Mouse (Mus musculus): ENCODE measurements at regions not wholly inside any gene's neighbourhood (a gene's known extent, or its start where the extent isn't known, plus 50 kb on each side); places are given as distances from the start of the nearest gene placed in this dataset.
"Not testable (repeated sequence)": the region's sequence is repeated elsewhere in the genome, so short reads cannot be mapped to it uniquely, and the experiment has no call there.

DNA sequence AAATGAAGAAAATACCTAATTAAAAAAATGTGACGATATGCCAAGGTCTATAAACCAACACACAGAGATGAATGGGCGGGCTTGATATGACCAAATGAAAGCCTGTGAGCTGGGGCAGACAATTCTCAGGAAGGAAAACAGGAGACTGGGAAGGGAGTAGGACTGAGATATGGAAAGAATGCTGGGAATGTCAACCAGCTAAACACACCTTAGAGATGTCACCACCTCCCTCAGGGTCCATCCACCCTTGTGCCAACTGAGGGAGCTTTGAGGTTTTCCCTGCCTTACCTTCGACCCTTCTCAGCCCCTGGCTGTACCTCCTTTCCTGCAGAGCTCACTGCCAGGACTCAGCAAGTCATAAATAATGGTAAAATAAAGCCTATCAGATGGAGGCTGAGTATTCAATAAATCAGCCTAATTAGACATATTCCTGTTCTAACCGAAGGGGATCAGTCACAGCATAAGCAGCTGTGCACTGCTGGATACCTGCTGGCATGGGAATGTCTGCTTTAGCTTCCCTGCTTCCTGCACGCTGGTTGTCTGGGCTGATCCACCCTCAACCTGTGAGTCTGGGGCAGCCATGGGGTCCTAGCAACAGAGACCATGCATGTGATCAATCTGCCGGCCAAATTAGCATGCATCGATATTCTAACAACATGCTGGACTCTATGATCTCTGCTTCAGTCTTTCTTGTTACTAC is 137.4 kb downstream of the Nuak1 start:
- Histone ChIP-seq H3K36me3 (ENCODE audit: control insufficient read depth, insufficient read depth, low read length) (no peaks in the 10 kb centered on the region), H3K9ac (ENCODE audit: low read depth, low read length) (no peak overlapping the region), H3K4me3 (ENCODE audit: insufficient read depth, low read depth, low read length) (no peak overlapping the region), H3K4me1 (ENCODE audit: control insufficient read depth, insufficient read depth, low read length) (no peaks in the 10 kb centered on the region), H3K27ac (replicated peaks; ENCODE audit: insufficient read depth, low read depth, low read length) (no peak overlapping the region), H3K27me3 (ENCODE audit: control insufficient read depth, insufficient read depth, low read length) (no peaks in the 10 kb centered on the region), H3K79me2 (ENCODE audit: control insufficient read depth, insufficient read depth, low read length) (no peaks in the 10 kb centered on the region)
- DNase-seq (ENCODE audit: extremely low read depth, low read depth, low spot score): no peak
- 76% methylated on average over 7 of the region's 7 CpGs for WGBS
- no peak for TF ChIP-seq CTCF (IDR thresholded peaks at IDR 0.05; ENCODE audit: low read depth, low read length)
- TF ChIP-seq POLR2A (IDR thresholded peaks at IDR 0.05; ENCODE audit: extremely low read depth, insufficient read depth, low read length): no peak

DNA sequence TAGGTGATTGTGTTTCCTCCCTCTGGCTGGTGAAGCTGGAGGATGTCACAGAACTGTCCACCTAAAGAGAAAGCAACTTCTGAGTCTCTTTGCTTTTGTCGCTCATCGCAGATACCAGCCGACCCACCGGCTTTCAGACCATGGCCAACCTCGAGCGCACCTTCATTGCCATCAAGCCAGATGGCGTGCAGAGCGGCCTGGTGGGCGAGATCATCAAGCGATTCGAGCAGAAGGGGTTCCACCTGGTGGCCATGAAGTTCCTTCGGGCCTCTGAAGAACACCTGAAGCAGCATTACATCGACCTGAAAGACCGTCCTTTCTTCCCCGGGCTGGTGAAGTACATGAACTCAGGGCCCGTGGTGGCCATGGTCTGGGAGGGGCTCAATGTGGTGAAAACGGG is 131.7 kb downstream of the Nuak1 start:
- WGBS: 87% methylated on average over 17 of the region's 17 CpGs
- H3K36me3 ChIP-seq (ENCODE audit: control insufficient read depth, insufficient read depth, low read length); H3K4me1 ChIP-seq (ENCODE audit: control insufficient read depth, insufficient read depth, low read length): not testable (repeated sequence)

DNA sequence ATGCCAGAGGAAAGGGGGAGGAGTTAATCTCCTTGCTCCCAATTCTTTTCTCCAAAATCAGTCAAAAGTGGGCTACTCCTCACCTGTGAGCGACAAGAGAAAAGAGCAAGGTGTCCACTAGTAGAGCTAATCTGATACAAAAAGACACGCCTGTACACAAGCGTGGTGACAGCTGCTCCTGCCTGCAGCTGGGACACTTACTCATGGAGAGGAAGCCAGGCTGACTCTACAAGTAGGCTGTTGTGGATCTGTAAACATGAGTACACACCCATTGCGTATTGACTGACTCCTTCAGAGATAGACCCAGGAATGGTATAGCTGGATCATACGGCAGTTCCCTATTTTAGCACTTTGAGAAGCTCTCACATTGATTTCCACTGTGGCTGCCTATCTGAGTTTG is 129.7 kb downstream of the Nuak1 start:
- WGBS: 95% methylated on average over 5 of the region's 5 CpGs
- no peak for TF ChIP-seq POLR2A (IDR thresholded peaks at IDR 0.05; ENCODE audit: extremely low read depth, insufficient read depth, low read length)
- no peak for TF ChIP-seq CTCF (IDR thresholded peaks at IDR 0.05; ENCODE audit: low read depth, low read length)

More for the DNA sequence above, 131.7 kb downstream of the Nuak1 start:
- DNase-seq (ENCODE audit: extremely low read depth, low read depth, low spot score); H3K9ac ChIP-seq (ENCODE audit: low read depth, low read length); H3K27me3 ChIP-seq (ENCODE audit: control insufficient read depth, insufficient read depth, low read length); H3K27ac ChIP-seq (replicated peaks; ENCODE audit: insufficient read depth, low read depth, low read length); H3K4me3 ChIP-seq (ENCODE audit: insufficient read depth, low read depth, low read length); H3K79me2 ChIP-seq (ENCODE audit: control insufficient read depth, insufficient read depth, low read length): not testable (repeated sequence)

GRCm38 (mm10) chr10:84312656-84313055 is 127.7 kb downstream of the Nuak1 start:
- H3K9ac ChIP-seq (ENCODE audit: low read depth, low read length): no peak overlapping the region
- H3K27ac ChIP-seq (replicated peaks; ENCODE audit: insufficient read depth, low read depth, low read length): no peak overlapping the region
- WGBS: 84% methylated on average over 7 of the region's 7 CpGs
- H3K4me1 ChIP-seq (ENCODE audit: control insufficient read depth, insufficient read depth, low read length): no peaks in the 10 kb centered on the region
- H3K79me2 ChIP-seq (ENCODE audit: control insufficient read depth, insufficient read depth, low read length): no peaks in the 10 kb centered on the region
- no peaks in the 10 kb centered on the region for H3K27me3 ChIP-seq (ENCODE audit: control insufficient read depth, insufficient read depth, low read length)
- H3K4me3 ChIP-seq (ENCODE audit: insufficient read depth, low read depth, low read length): no peak overlapping the region
- H3K36me3 ChIP-seq (ENCODE audit: control insufficient read depth, insufficient read depth, low read length): no peaks in the 10 kb centered on the region
- TF ChIP-seq POLR2A (IDR thresholded peaks at IDR 0.05; ENCODE audit: extremely low read depth, insufficient read depth, low read length): no peak
- no peak for TF ChIP-seq CTCF (IDR thresholded peaks at IDR 0.05; ENCODE audit: low read depth, low read length)
- DNase-seq (ENCODE audit: extremely low read depth, low read depth, low spot score): no peak

More for the DNA sequence above, 129.7 kb downstream of the Nuak1 start:
- no peaks in the 10 kb centered on the region for H3K4me1 ChIP-seq (ENCODE audit: control insufficient read depth, insufficient read depth, low read length)
- no peaks in the 10 kb centered on the region for H3K36me3 ChIP-seq (ENCODE audit: control insufficient read depth, insufficient read depth, low read length)
- DNase-seq (ENCODE audit: extremely low read depth, low read depth, low spot score): no peak
- no peak overlapping the region for H3K4me3 ChIP-seq (ENCODE audit: insufficient read depth, low read depth, low read length)
- H3K27me3 ChIP-seq (ENCODE audit: control insufficient read depth, insufficient read depth, low read length): no peaks in the 10 kb centered on the region
- no peak overlapping the region for H3K27ac ChIP-seq (replicated peaks; ENCODE audit: insufficient read depth, low read depth, low read length)
- no peak overlapping the region for H3K9ac ChIP-seq (ENCODE audit: low read depth, low read length)
- no peaks in the 10 kb centered on the region for H3K79me2 ChIP-seq (ENCODE audit: control insufficient read depth, insufficient read depth, low read length)

- no peak for TF ChIP-seq CTCF (IDR thresholded peaks at IDR 0.05; ENCODE audit: low read depth, low read length)
- TF ChIP-seq POLR2A (IDR thresholded peaks at IDR 0.05; ENCODE audit: extremely low read depth, insufficient read depth, low read length): no peak
- Histone ChIP-seq H3K27me3 (ENCODE audit: control insufficient read depth, insufficient read depth, low read length) (no peaks in the 10 kb centered on the region), H3K9ac (ENCODE audit: low read depth, low read length) (no peak overlapping the region), H3K36me3 (ENCODE audit: control insufficient read depth, insufficient read depth, low read length) (no peaks in the 10 kb centered on the region), H3K4me3 (ENCODE audit: insufficient read depth, low read depth, low read length) (no peak overlapping the region), H3K27ac (replicated peaks; ENCODE audit: insufficient read depth, low read depth, low read length) (no peak overlapping the region), H3K4me1 (ENCODE audit: control insufficient read depth, insufficient read depth, low read length) (no peaks in the 10 kb centered on the region), H3K79me2 (ENCODE audit: control insufficient read depth, insufficient read depth, low read length) (no peaks in the 10 kb centered on the region)
- 93% methylated on average over 1 of the region's 1 CpGs for WGBS
- no peak for DNase-seq (ENCODE audit: extremely low read depth, low read depth, low spot score)
Observed at GRCm38 (mm10) chr10:84316857-84317256, 123.5 kb downstream of the Nuak1 start.

- TF ChIP-seq CTCF (IDR thresholded peaks at IDR 0.05; ENCODE audit: low read depth, low read length) (no peak), POLR2A (IDR thresholded peaks at IDR 0.05; ENCODE audit: extremely low read depth, insufficient read depth, low read length) (no peak)
- Histone ChIP-seq H3K27me3 (ENCODE audit: control insufficient read depth, insufficient read depth, low read length) (no peaks in the 10 kb centered on the region), H3K36me3 (ENCODE audit: control insufficient read depth, insufficient read depth, low read length) (no peaks in the 10 kb centered on the region), H3K4me3 (ENCODE audit: insufficient read depth, low read depth, low read length) (no peak overlapping the region), H3K9ac (ENCODE audit: low read depth, low read length) (no peak overlapping the region), H3K27ac (replicated peaks; ENCODE audit: insufficient read depth, low read depth, low read length) (no peak overlapping the region), H3K4me1 (ENCODE audit: control insufficient read depth, insufficient read depth, low read length) (no peaks in the 10 kb centered on the region), H3K79me2 (ENCODE audit: control insufficient read depth, insufficient read depth, low read length) (no peaks in the 10 kb centered on the region)
- no peak for DNase-seq (ENCODE audit: extremely low read depth, low read depth, low spot score)
- WGBS: 68% methylated on average over 5 of the region's 5 CpGs
Observed at GRCm38 (mm10) chr10:84317960-84318359, 122.4 kb downstream of the Nuak1 start.
